13 mouse cellular contexts compared by ENCODE assay signal in genomic region chr4:44325453-44325852, GRCm38 (mm10). TPM values are rescaled to one million over a fixed set of nuclear protein-coding genes. Genes with fewer than 3 reads are reported as not detected.
DNase-seq lines count a peak whose midpoint lies in the region; ATAC-seq and TF ChIP-seq lines count a peak whose summit lies in the region.
"Had no signal": no experiment of that assay in that cellular context is flagged by ENCODE, and none has a peak within 500 bp of the region (broad histone marks: within the 10 kb centered on the region; RNA-seq: fewer than 3 reads in every experiment).

No protein-coding gene starts in this region.

- peaks cover 27% of the 10 kb centered on the region for H3K36me3 ChIP-seq in heart, postnatal 0 days (replicated peaks; ENCODE audit: control insufficient read depth, insufficient read depth, low read length)
- H3K36me3 ChIP-seq in heart, embryonic 12.5 days, result peaks cover 60% of the 10 kb centered on the region
- H3K36me3 ChIP-seq in midbrain, embryonic 11.5 days (ENCODE audit: control insufficient read depth, insufficient read depth, low read length), result peaks cover 10% of the 10 kb centered on the region; the same call in 1 of the 2 replicates
- no peaks in the 10 kb centered on the region for H3K36me3 ChIP-seq in midbrain, embryonic 16.5 days (ENCODE audit: control insufficient read depth, insufficient read depth, low read length)
- H3K36me3 ChIP-seq: neural tube, embryonic 13.5 days had no signal

- no peak for TF ChIP-seq EP300 in heart, postnatal 0 days (IDR thresholded peaks at IDR 0.05; ENCODE audit: low read depth)

- no peak for DNase-seq in heart, postnatal 0 days (ENCODE audit: low spot score)
- peak; percentile 84 for DNase-seq in midbrain, embryonic 11.5 days (ENCODE audit: low spot score, missing footprints)
- DNase-seq in brain, embryonic 18.5 days (ENCODE audit: low read depth, low spot score), result peak; percentile 10
- DNase-seq in retina, postnatal 7 days (ENCODE audit: low read depth, low spot score), result peak; percentile 23
- no peak for DNase-seq in cerebellum, postnatal 4 days (ENCODE audit: low spot score in 2 of 2)
- DNase-seq: adrenal gland, adult 2 months; gastrocnemius, postnatal 36 days; liver, embryonic 13.5 days had no signal

- H3K9ac ChIP-seq in heart, postnatal 0 days (replicated peaks; ENCODE audit: low read depth, low read length), result no peak overlapping the region
- no peak overlapping the region for H3K9ac ChIP-seq in heart, embryonic 12.5 days
- no peak overlapping the region for H3K9ac ChIP-seq in midbrain, embryonic 11.5 days (ENCODE audit: low read length)
- no peak overlapping the region for H3K9ac ChIP-seq in midbrain, embryonic 16.5 days (ENCODE audit: low read depth, low read length)
- H3K9ac ChIP-seq: liver, embryonic 13.5 days; neural tube, embryonic 13.5 days; stomach, embryonic 15.5 days had no signal

- no peaks in the 10 kb centered on the region for H3K9me3 ChIP-seq in heart, postnatal 0 days (replicated peaks; ENCODE audit: control insufficient read depth, low read length)
- H3K9me3 ChIP-seq in heart, embryonic 12.5 days (replicated peaks), result no peaks in the 10 kb centered on the region
- no peaks in the 10 kb centered on the region for H3K9me3 ChIP-seq in midbrain, embryonic 11.5 days (ENCODE audit: control insufficient read depth, low read length)
- H3K9me3 ChIP-seq in midbrain, embryonic 16.5 days (replicated peaks; ENCODE audit: control insufficient read depth, low read length, poor library complexity, severe bottlenecking), result no peaks in the 10 kb centered on the region
- H3K9me3 ChIP-seq: liver, embryonic 13.5 days; neural tube, embryonic 13.5 days; stomach, embryonic 15.5 days had no signal

- H3K4me3 ChIP-seq in heart, postnatal 0 days (ENCODE audit: low read depth, low read length), result no peak overlapping the region
- no peak overlapping the region for H3K4me3 ChIP-seq in heart, embryonic 12.5 days
- H3K4me3 ChIP-seq in midbrain, embryonic 11.5 days (ENCODE audit: low read depth, low read length), result no peak overlapping the region
- H3K4me3 ChIP-seq in midbrain, embryonic 16.5 days (ENCODE audit: low read depth, low read length), result no peak overlapping the region
- H3K4me3 ChIP-seq: liver, embryonic 13.5 days; neural tube, embryonic 13.5 days; stomach, embryonic 15.5 days had no signal

- ATAC-seq in heart, postnatal 0 days (ENCODE audit: insufficient read depth, low read depth), result no peak
- ATAC-seq in heart, embryonic 12.5 days (ENCODE audit: insufficient number of reproducible peaks, low FRiP score), result no peak
- ATAC-seq in midbrain, embryonic 11.5 days (ENCODE audit: low FRiP score), result no peak
- ATAC-seq in midbrain, embryonic 16.5 days, result no peak
- no peak for ATAC-seq in cerebellum, adult (ENCODE audit: insufficient number of reproducible peaks, low FRiP score, low TSS enrichment)

- H3K4me2 ChIP-seq in heart, postnatal 0 days (ENCODE audit: low read depth, low read length), result no peak overlapping the region
- H3K4me2 ChIP-seq in heart, embryonic 12.5 days, result no peak overlapping the region
- H3K4me2 ChIP-seq in midbrain, embryonic 11.5 days, result no peak overlapping the region
- H3K4me2 ChIP-seq in midbrain, embryonic 16.5 days (ENCODE audit: low read length), result no peak overlapping the region
- H3K4me2 ChIP-seq: liver, embryonic 13.5 days; neural tube, embryonic 13.5 days; stomach, embryonic 15.5 days had no signal

- H3K27me3 ChIP-seq in heart, postnatal 0 days (ENCODE audit: control insufficient read depth, insufficient read depth, low read length), result no peaks in the 10 kb centered on the region
- H3K27me3 ChIP-seq in heart, embryonic 12.5 days (replicated peaks), result no peaks in the 10 kb centered on the region
- H3K27me3 ChIP-seq in midbrain, embryonic 11.5 days (ENCODE audit: control insufficient read depth, insufficient read depth, low read length), result no peaks in the 10 kb centered on the region
- H3K27me3 ChIP-seq in midbrain, embryonic 16.5 days (ENCODE audit: control insufficient read depth, insufficient read depth, low read depth, low read length), result no peaks in the 10 kb centered on the region
- H3K27me3 ChIP-seq: liver, embryonic 13.5 days; neural tube, embryonic 13.5 days; stomach, embryonic 15.5 days had no signal

- no peak overlapping the region for H3K27ac ChIP-seq in heart, postnatal 0 days (ENCODE audit: low read depth)
- H3K27ac ChIP-seq in heart, embryonic 12.5 days (ENCODE audit: poor library complexity, severe bottlenecking), result no peak overlapping the region
- no peak overlapping the region for H3K27ac ChIP-seq in midbrain, embryonic 11.5 days (ENCODE audit: low read depth, low read length)
- H3K27ac ChIP-seq in midbrain, embryonic 16.5 days (ENCODE audit: low read length), result no peak overlapping the region
- H3K27ac ChIP-seq: liver, embryonic 13.5 days; neural tube, embryonic 13.5 days; stomach, embryonic 15.5 days had no signal

- 48% methylated on average over 4 of the region's 4 CpGs for WGBS in heart, postnatal 0 days
- WGBS in heart, embryonic 12.5 days, result 52% methylated on average over 4 of the region's 4 CpGs
- WGBS in midbrain, embryonic 11.5 days, result 47% methylated on average over 4 of the region's 4 CpGs
- WGBS in midbrain, embryonic 16.5 days, result 38% methylated on average over 4 of the region's 4 CpGs

- peak; percentile 42 for TF ChIP-seq CTCF in heart, postnatal 0 days (IDR thresholded peaks at IDR 0.05; ENCODE audit: low read depth)

- H3K4me1 ChIP-seq in heart, postnatal 0 days (ENCODE audit: control insufficient read depth, insufficient read depth), result no peaks in the 10 kb centered on the region
- no peaks in the 10 kb centered on the region for H3K4me1 ChIP-seq in heart, embryonic 12.5 days (replicated peaks)
- no peaks in the 10 kb centered on the region for H3K4me1 ChIP-seq in midbrain, embryonic 11.5 days (ENCODE audit: control insufficient read depth, insufficient read depth, low read length)
- no peaks in the 10 kb centered on the region for H3K4me1 ChIP-seq in midbrain, embryonic 16.5 days (ENCODE audit: control insufficient read depth, insufficient read depth, low read length)
- H3K4me1 ChIP-seq: neural tube, embryonic 13.5 days; stomach, embryonic 15.5 days had no signal

RNA-seq across cellular contexts. Expression of gene Melk, which starts 24.8 kb away (rescaled TPM):
- total RNA-seq in heart, postnatal 0 days (2014; rRNA removed; ENCODE audit: low replicate concordance), result 13.2 and 13.7 TPM in 2 replicates
- polyA plus RNA-seq in heart, postnatal 0 days (2015; fragmentation: Nextera tagmentation; extraction: Ambion mirVana), result 6.3 and 6.9 TPM in 2 replicates
- 30.2 and 30.3 TPM in 2 replicates for polyA plus RNA-seq in heart, embryonic 12.5 days (2016; fragmentation: Nextera tagmentation; extraction: Ambion mirVana)
- 71.6 and 74.8 TPM in 2 replicates for polyA plus RNA-seq in midbrain, embryonic 11.5 days (2014; fragmentation: Nextera tagmentation; extraction: Ambion mirVana)
- polyA plus RNA-seq in midbrain, embryonic 16.5 days (2015; fragmentation: Nextera tagmentation; extraction: Ambion mirVana), result 4.0 and 5.7 TPM in 2 replicates

Comparison
In these comparisons a context has a peak if more than half of its experiments do, and no peak if none do; other contexts are left out.
1. DNase-seq: peak in midbrain, embryonic 11.5 days (single experiment), brain, embryonic 18.5 days (single experiment) and retina, postnatal 7 days (single experiment); none in heart, postnatal 0 days (single experiment) and cerebellum, postnatal 4 days (0 of 2).